Mouse (Mus musculus): ENCODE data around the gene Hsf5.

Gene Hsf5

GRCm38 (mm10) chr11:87616790-87617474 lies at the start of gene Hsf5:
Gene Hsf5, plus strand, starts transcription at chr11:87617164.
- DNase-seq (ENCODE audit: low spot score): peak; percentile 54

GRCm38 (mm10) chr11:87568255-87568953 lies 48.6 kb upstream of the Hsf5 start, which contains the start of gene Sept4:
Gene Sept4, plus strand, starts transcription at chr11:87568903.
- DNase-seq (ENCODE audit: low spot score): no peak

- no peak for DNase-seq (ENCODE audit: low spot score)
Observed at GRCm38 (mm10) chr11:87570743-87571142, 46.2 kb upstream of the Hsf5 start.

- no peak for DNase-seq (ENCODE audit: low spot score)
Observed at GRCm38 (mm10) chr11:87571361-87571950, 45.5 kb upstream of the Hsf5 start.

- no peak for DNase-seq (ENCODE audit: low spot score)
Observed at GRCm38 (mm10) chr11:87573751-87574150, 43.2 kb upstream of the Hsf5 start.

- no peak for DNase-seq (ENCODE audit: low spot score)
Observed at GRCm38 (mm10) chr11:87574520-87575180, 42.3 kb upstream of the Hsf5 start.

GRCm38 (mm10) chr11:87577601-87578248 lies 39.2 kb upstream of the Hsf5 start:
- no peak for DNase-seq (ENCODE audit: low spot score)

- peak; percentile 76 for DNase-seq (ENCODE audit: low spot score)
Observed at GRCm38 (mm10) chr11:87578249-87578962, 38.6 kb upstream of the Hsf5 start.

GRCm38 (mm10) chr11:87578963-87579601 lies 37.9 kb upstream of the Hsf5 start:
- DNase-seq (ENCODE audit: low spot score): no peak

GRCm38 (mm10) chr11:87579713-87580112 lies 37.3 kb upstream of the Hsf5 start:
- DNase-seq (ENCODE audit: low spot score): no peak

- DNase-seq (ENCODE audit: low spot score): no peak
Observed at GRCm38 (mm10) chr11:87580543-87581085, 36.4 kb upstream of the Hsf5 start.

- DNase-seq (ENCODE audit: low spot score): no peak
Observed at GRCm38 (mm10) chr11:87581161-87581865, 35.7 kb upstream of the Hsf5 start.

- no peak for DNase-seq (ENCODE audit: low spot score)
Observed at GRCm38 (mm10) chr11:87581933-87582710, 34.8 kb upstream of the Hsf5 start.

GRCm38 (mm10) chr11:87583291-87584034 lies 33.5 kb upstream of the Hsf5 start:
- no peak for DNase-seq (ENCODE audit: low spot score)

GRCm38 (mm10) chr11:87584711-87585505 lies 32.1 kb upstream of the Hsf5 start:
- DNase-seq (ENCODE audit: low spot score): no peak

- DNase-seq (ENCODE audit: low spot score): no peak
Observed at GRCm38 (mm10) chr11:87587211-87587874, 29.6 kb upstream of the Hsf5 start.

GRCm38 (mm10) chr11:87589605-87590004 lies 27.4 kb upstream of the Hsf5 start:
- no peak for DNase-seq (ENCODE audit: low spot score)

All from testis, postnatal 10 days (tissue).